21 mouse cellular contexts compared by ENCODE assay signal in genomic region chr11:36337063-36337462, GRCm38 (mm10).
DNase-seq lines count a peak whose midpoint lies in the region; ATAC-seq and TF ChIP-seq lines count a peak whose summit lies in the region.
"Had no signal": no experiment of that assay in that cellular context is flagged by ENCODE, and none has a peak within 500 bp of the region (broad histone marks: within the 10 kb centered on the region; RNA-seq: fewer than 3 reads in every experiment).

No protein-coding gene starts in this region.

- no peak overlapping the region for H3K9ac ChIP-seq in forebrain, embryonic 14.5 days (ENCODE audit: low read length)
- H3K9ac ChIP-seq in forebrain, embryonic 15.5 days (replicated peaks) = no peak overlapping the region
- H3K9ac ChIP-seq: embryonic facial prominence, embryonic 13.5 days; hindbrain, embryonic 13.5 days had no signal

- H3K4me1 ChIP-seq in forebrain, embryonic 14.5 days (ENCODE audit: control insufficient read depth, insufficient read depth, low read length) = peaks cover 3% of the 10 kb centered on the region; the same call in 1 of the 2 replicates
- H3K4me1 ChIP-seq in forebrain, embryonic 15.5 days = peaks cover 21% of the 10 kb centered on the region
- peaks cover 17% of the 10 kb centered on the region for H3K4me1 ChIP-seq in hindbrain, embryonic 10.5 days (replicated peaks)

- no peaks in the 10 kb centered on the region for H3K36me3 ChIP-seq in forebrain, embryonic 14.5 days (ENCODE audit: control insufficient read depth, insufficient read depth, low read length)
- no peaks in the 10 kb centered on the region for H3K36me3 ChIP-seq in forebrain, embryonic 15.5 days
- H3K36me3 ChIP-seq in hindbrain, embryonic 10.5 days = no peaks in the 10 kb centered on the region
- H3K36me3 ChIP-seq: embryonic facial prominence, embryonic 13.5 days; heart, embryonic 10.5 days; hindbrain, embryonic 13.5 days had no signal

- no peak for TF ChIP-seq POLR2A in brain, embryonic 14.5 days (IDR thresholded peaks at IDR 0.05; ENCODE audit: borderline replicate concordance, extremely low read depth, insufficient read depth, insufficient read length, poor library complexity, severe bottlenecking)

- peak; percentile 59 for DNase-seq in forebrain, embryonic 14.5 days (ENCODE audit: low spot score)
- peak; percentile 44 to 46 for DNase-seq in layer of hippocampus, adult 2 months (ENCODE audit: low spot score in 2 of 2)
- DNase-seq in layer of hippocampus, adult 8-10 months (ENCODE audit: low spot score in 2 of 2) = no peak
- peak; percentile 69 for DNase-seq in brain, embryonic 14.5 days (ENCODE audit: low read depth)
- no peak for DNase-seq in hindbrain, embryonic 10.5 days (ENCODE audit: low spot score)
- no peak for DNase-seq in c-Kit-positive CD71-positive TER-119-positive erythroid progenitor cells, embryonic 14.5 days (ENCODE audit: low spot score)
- DNase-seq: adrenal gland, adult 2 months; adrenal gland, postnatal 25 days; cerebellum, adult 18-20 months; cerebellum, adult 9-11 months; cerebellum, postnatal 36 days; gastrocnemius, adult 2 months; gastrocnemius, postnatal 25 days; heart, postnatal 10 days; heart, postnatal 4 days; kidney, adult 11 months had no signal

- no peak; the same call in 1 of the 2 replicates for ATAC-seq in forebrain, embryonic 14.5 days
- no peak for ATAC-seq in forebrain, embryonic 15.5 days (replicated peaks)
- ATAC-seq: hindbrain, postnatal 0 days had no signal

- H3K9me3 ChIP-seq in forebrain, embryonic 14.5 days (replicated peaks; ENCODE audit: control insufficient read depth, low read length) = no peaks in the 10 kb centered on the region
- H3K9me3 ChIP-seq in forebrain, embryonic 15.5 days = no peaks in the 10 kb centered on the region
- H3K9me3 ChIP-seq in hindbrain, embryonic 10.5 days = no peaks in the 10 kb centered on the region
- H3K9me3 ChIP-seq: embryonic facial prominence, embryonic 13.5 days; heart, embryonic 10.5 days; hindbrain, embryonic 13.5 days had no signal

- 75% methylated on average over 6 of the region's 6 CpGs for WGBS in forebrain, embryonic 14.5 days
- 70% methylated on average over 6 of the region's 6 CpGs for WGBS in forebrain, embryonic 15.5 days
- 90% methylated on average over 6 of the region's 6 CpGs for WGBS in hindbrain, embryonic 10.5 days

- H3K4me3 ChIP-seq in forebrain, embryonic 14.5 days (ENCODE audit: low read depth, low read length) = no peak overlapping the region
- no peak overlapping the region for H3K4me3 ChIP-seq in forebrain, embryonic 15.5 days
- H3K4me3 ChIP-seq in layer of hippocampus, adult 2 months = no peak overlapping the region
- no peak overlapping the region for H3K4me3 ChIP-seq in hindbrain, embryonic 10.5 days
- H3K4me3 ChIP-seq: embryonic facial prominence, embryonic 13.5 days; gastrocnemius, adult 2 months; heart, embryonic 10.5 days; hindbrain, embryonic 13.5 days had no signal

- TF ChIP-seq CTCF in layer of hippocampus, adult 2 months (conservative IDR thresholded peaks at IDR 0.05) = no peak
- no peak for TF ChIP-seq CTCF in brain, embryonic 14.5 days (IDR thresholded peaks at IDR 0.05; ENCODE audit: borderline replicate concordance, extremely low read depth, insufficient read depth, insufficient read length)

- no peaks in the 10 kb centered on the region for H3K27me3 ChIP-seq in forebrain, embryonic 14.5 days (replicated peaks; ENCODE audit: control insufficient read depth, insufficient read depth, low read length)
- H3K27me3 ChIP-seq in forebrain, embryonic 15.5 days = no peaks in the 10 kb centered on the region
- H3K27me3 ChIP-seq in hindbrain, embryonic 10.5 days (ENCODE audit: insufficient read depth, poor library complexity, severe bottlenecking) = no peaks in the 10 kb centered on the region
- H3K27me3 ChIP-seq: embryonic facial prominence, embryonic 13.5 days; hindbrain, embryonic 13.5 days had no signal

- H3K4me2 ChIP-seq in forebrain, embryonic 14.5 days (ENCODE audit: low read length) = no peak overlapping the region
- H3K4me2 ChIP-seq in forebrain, embryonic 15.5 days (replicated peaks) = no peak overlapping the region
- H3K4me2 ChIP-seq: embryonic facial prominence, embryonic 13.5 days; hindbrain, embryonic 13.5 days had no signal

- H3K27ac ChIP-seq in forebrain, embryonic 14.5 days (ENCODE audit: low read depth, low read length) = no peak overlapping the region
- H3K27ac ChIP-seq in forebrain, embryonic 15.5 days (replicated peaks) = no peak overlapping the region
- H3K27ac ChIP-seq in layer of hippocampus, adult 2 months = peak overlapping the region; percentile 88
- H3K27ac ChIP-seq in hindbrain, embryonic 10.5 days = no peak overlapping the region
- H3K27ac ChIP-seq: embryonic facial prominence, embryonic 13.5 days; gastrocnemius, adult 2 months; heart, embryonic 10.5 days; hindbrain, embryonic 13.5 days; hindbrain, postnatal 0 days had no signal

Comparison
In these comparisons a context has a peak if more than half of its experiments do, and no peak if none do; other contexts are left out.
1. DNase-seq: peak in forebrain, embryonic 14.5 days (single experiment), layer of hippocampus, adult 2 months (2 of 2) and brain, embryonic 14.5 days (single experiment); none in layer of hippocampus, adult 8-10 months (0 of 2), hindbrain, embryonic 10.5 days (single experiment) and c-Kit-positive CD71-positive TER-119-positive erythroid progenitor cells, embryonic 14.5 days (single experiment).